Comparison of ENCODE assay signal across 8 mouse cellular contexts in genomic region chr8:11942892-11943332, GRCm38 (mm10).
A peak's percentile ranks its signal among the peaks of the same experiment; 100 is the strongest.
DNase-seq lines count a peak whose midpoint lies in the region; ATAC-seq and TF ChIP-seq lines count a peak whose summit lies in the region.

No protein-coding gene starts in this region.

- peak; percentile 86 for TF ChIP-seq CTCF in lung, embryonic 14.5 days (IDR thresholded peaks at IDR 0.05; ENCODE audit: low read depth)

- no peak overlapping the region for H3K4me3 ChIP-seq in embryonic facial prominence, embryonic 10.5 days
- H3K4me3 ChIP-seq in hindbrain, embryonic 10.5 days = no peak overlapping the region
- no peak overlapping the region for H3K4me3 ChIP-seq in lung, embryonic 14.5 days (ENCODE audit: low read depth, low read length)

- peak overlapping the region; percentile 27; the same call in 1 of the 2 replicates for H3K27ac ChIP-seq in embryonic facial prominence, embryonic 10.5 days (replicated peaks)
- peak overlapping the region; percentile 47 for H3K27ac ChIP-seq in hindbrain, embryonic 10.5 days
- H3K27ac ChIP-seq in lung, embryonic 14.5 days (ENCODE audit: low read depth) = no peak overlapping the region

- peak; percentile 11 for DNase-seq in CD4-positive helper T cell, adult 2 months (ENCODE audit: low read depth, low spot score)
- DNase-seq in adrenal gland, postnatal 10 days = peak; percentile 63
- peak; percentile 61 for DNase-seq in embryonic facial prominence, embryonic 10.5 days (ENCODE audit: low spot score)
- DNase-seq in hindbrain, embryonic 10.5 days (ENCODE audit: low spot score) = peak; percentile 63
- peak; percentile 72 for DNase-seq in layer of hippocampus, adult 11-12 months (ENCODE audit: low spot score)
- peak; percentile 88 for DNase-seq in lung, embryonic 14.5 days
- DNase-seq in retina, embryonic 14.5 days (ENCODE audit: low spot score) = peak; percentile 87
- no peak for DNase-seq in gastrocnemius, adult 8-10 months (ENCODE audit: low spot score in 2 of 2)

- peaks cover 4% of the 10 kb centered on the region; the same call in 1 of the 2 replicates for H3K27me3 ChIP-seq in embryonic facial prominence, embryonic 10.5 days (replicated peaks; ENCODE audit: low read depth, poor library complexity, severe bottlenecking)
- H3K27me3 ChIP-seq in hindbrain, embryonic 10.5 days (ENCODE audit: insufficient read depth, poor library complexity, severe bottlenecking) = no peaks in the 10 kb centered on the region
- H3K27me3 ChIP-seq in lung, embryonic 14.5 days (ENCODE audit: insufficient read depth, low read length) = no peaks in the 10 kb centered on the region

- no peak overlapping the region for H3K4me2 ChIP-seq in lung, embryonic 14.5 days

- no peaks in the 10 kb centered on the region for H3K9me3 ChIP-seq in embryonic facial prominence, embryonic 10.5 days
- no peaks in the 10 kb centered on the region for H3K9me3 ChIP-seq in hindbrain, embryonic 10.5 days
- H3K9me3 ChIP-seq in lung, embryonic 14.5 days (ENCODE audit: low read depth, low read length) = no peaks in the 10 kb centered on the region

- ATAC-seq in lung, embryonic 14.5 days (ENCODE audit: insufficient read depth) = peak; percentile 76; the same call in 1 of the 2 replicates

- 27% methylated on average over 6 of the region's 6 CpGs for WGBS in embryonic facial prominence, embryonic 10.5 days
- 29% methylated on average over 6 of the region's 6 CpGs for WGBS in hindbrain, embryonic 10.5 days
- 25% methylated on average over 6 of the region's 6 CpGs for WGBS in lung, embryonic 14.5 days

- no peaks in the 10 kb centered on the region for H3K36me3 ChIP-seq in embryonic facial prominence, embryonic 10.5 days (replicated peaks)
- no peaks in the 10 kb centered on the region for H3K36me3 ChIP-seq in hindbrain, embryonic 10.5 days
- H3K36me3 ChIP-seq in lung, embryonic 14.5 days (ENCODE audit: insufficient read depth) = no peaks in the 10 kb centered on the region

- H3K4me1 ChIP-seq in embryonic facial prominence, embryonic 10.5 days = no peaks in the 10 kb centered on the region
- H3K4me1 ChIP-seq in hindbrain, embryonic 10.5 days (replicated peaks) = no peaks in the 10 kb centered on the region
- no peaks in the 10 kb centered on the region for H3K4me1 ChIP-seq in lung, embryonic 14.5 days (ENCODE audit: insufficient read depth)

- H3K9ac ChIP-seq in lung, embryonic 14.5 days = no peak overlapping the region

Comparison
In these comparisons a context has a peak if more than half of its experiments do, and no peak if none do; other contexts are left out.
1. DNase-seq: peak in CD4-positive helper T cell, adult 2 months (single experiment), adrenal gland, postnatal 10 days (single experiment), embryonic facial prominence, embryonic 10.5 days (single experiment), hindbrain, embryonic 10.5 days (single experiment), layer of hippocampus, adult 11-12 months (single experiment), lung, embryonic 14.5 days (single experiment) and retina, embryonic 14.5 days (single experiment); none in gastrocnemius, adult 8-10 months (0 of 2).